Mouse (Mus musculus): ENCODE results near the gene Osbpl3. TPM values are rescaled to one million over a fixed set of nuclear protein-coding genes. Genes with fewer than 3 reads are reported as not detected.

The Osbpl3 gene
- polyA plus RNA-seq (2016; fragmentation: Nextera tagmentation; extraction: Ambion mirVana): 8.3 and 8.6 TPM in 2 replicates

GRCm38 (mm10) chr6:50455829-50456469 lies at the start of gene Osbpl3:
Gene Osbpl3, minus strand, starts transcription at chr6:50456201.
- Histone ChIP-seq H3K27me3 (no peaks in the 10 kb centered on the region), H3K9me3 (replicated peaks) (no peaks in the 10 kb centered on the region), H3K9ac (peak within 1 kb of the TSS; percentile 71), H3K4me3 (peak within 1 kb of the TSS; percentile 63), H3K4me2 (replicated peaks) (peak within 1 kb of the TSS; percentile 96), H3K27ac (peak within 1 kb of the TSS; percentile 66), H3K36me3 (no peaks in the 10 kb centered on the region), H3K4me1 (peaks cover 18% of the 10 kb centered on the region)
- peak; percentile 92 for ATAC-seq (ENCODE audit: low FRiP score)
- under 1% methylated on average over 45 of the region's 45 CpGs for WGBS

- no peak overlapping the region for H3K27ac ChIP-seq
- H3K27me3 ChIP-seq: no peaks in the 10 kb centered on the region
- H3K4me1 ChIP-seq: no peaks in the 10 kb centered on the region
- no peaks in the 10 kb centered on the region for H3K36me3 ChIP-seq
- no peak overlapping the region for H3K9ac ChIP-seq
- H3K4me2 ChIP-seq (replicated peaks): no peak overlapping the region
- no peak for ATAC-seq (ENCODE audit: low FRiP score)
- WGBS: 91% methylated on average over 5 of the region's 5 CpGs
- no peaks in the 10 kb centered on the region for H3K9me3 ChIP-seq (replicated peaks)
- no peak overlapping the region for H3K4me3 ChIP-seq
Measured at GRCm38 (mm10) chr6:50505531-50505930, 49.5 kb upstream of the Osbpl3 start.

DNA sequence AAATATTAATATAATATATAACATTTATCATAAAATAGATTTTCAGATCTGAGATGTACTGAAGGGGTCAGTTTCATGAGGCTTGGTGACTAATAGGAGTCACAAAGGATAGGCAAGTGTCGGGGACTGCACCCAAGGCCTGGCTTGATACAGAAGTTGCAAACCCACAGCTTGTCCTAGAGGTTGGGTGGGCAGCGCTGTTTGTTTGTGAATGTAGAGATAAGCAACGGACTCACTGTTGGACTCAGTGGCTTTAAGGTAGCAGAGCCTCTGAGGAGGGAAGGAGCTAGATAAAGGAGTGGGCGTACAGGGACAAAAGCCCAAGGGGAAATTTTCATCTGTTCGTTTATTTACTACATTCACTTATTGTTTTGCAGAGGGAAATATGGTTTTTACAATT lies 48.7 kb upstream of the Osbpl3 start:
- Histone ChIP-seq H3K4me2 (replicated peaks) (no peak overlapping the region), H3K36me3 (no peaks in the 10 kb centered on the region), H3K27ac (no peak overlapping the region), H3K9ac (no peak overlapping the region), H3K27me3 (no peaks in the 10 kb centered on the region), H3K9me3 (replicated peaks) (no peaks in the 10 kb centered on the region), H3K4me1 (no peaks in the 10 kb centered on the region), H3K4me3 (no peak overlapping the region)
- no peak for ATAC-seq (ENCODE audit: low FRiP score)
- 85% methylated on average over 5 of the region's 5 CpGs for WGBS

- Histone ChIP-seq H3K4me2 (replicated peaks) (no peak overlapping the region), H3K4me3 (no peak overlapping the region), H3K27me3 (no peaks in the 10 kb centered on the region), H3K9me3 (replicated peaks) (no peaks in the 10 kb centered on the region), H3K9ac (no peak overlapping the region), H3K4me1 (no peaks in the 10 kb centered on the region), H3K27ac (no peak overlapping the region), H3K36me3 (no peaks in the 10 kb centered on the region)
- 62% methylated on average over 8 of the region's 8 CpGs for WGBS
- no peak for ATAC-seq (ENCODE audit: low FRiP score)
Measured at GRCm38 (mm10) chr6:50503779-50504178, 47.8 kb upstream of the Osbpl3 start.

GRCm38 (mm10) chr6:50503031-50503430 lies 47.0 kb upstream of the Osbpl3 start:
- no peak overlapping the region for H3K4me2 ChIP-seq (replicated peaks)
- ATAC-seq (ENCODE audit: low FRiP score): no peak
- WGBS: 80% methylated on average over 4 of the region's 4 CpGs

DNA sequence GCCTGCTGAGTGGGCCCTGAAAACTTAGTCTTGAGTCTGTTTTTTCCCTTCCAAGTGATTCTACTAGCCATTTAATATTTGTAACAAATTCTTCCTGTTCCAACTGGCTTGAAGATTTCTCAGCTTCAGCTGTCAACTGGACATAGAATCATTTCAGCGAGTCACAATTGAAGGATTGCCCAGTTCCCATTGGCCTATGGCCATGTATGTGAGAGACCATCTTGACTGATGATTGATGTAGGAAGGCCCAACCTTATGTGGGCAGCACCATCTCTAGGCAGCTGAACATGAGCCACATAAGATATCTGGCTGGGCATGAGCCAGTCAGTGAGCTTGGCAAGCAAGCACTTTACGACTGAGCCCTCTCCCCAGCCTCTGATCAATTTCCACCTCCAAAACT lies 42.3 kb upstream of the Osbpl3 start:
- Histone ChIP-seq H3K4me3 (no peak overlapping the region), H3K4me1 (no peaks in the 10 kb centered on the region), H3K9ac (no peak overlapping the region), H3K27me3 (no peaks in the 10 kb centered on the region), H3K9me3 (replicated peaks) (no peaks in the 10 kb centered on the region), H3K4me2 (replicated peaks) (no peak overlapping the region), H3K27ac (no peak overlapping the region), H3K36me3 (no peaks in the 10 kb centered on the region)
- 98% methylated on average over 2 of the region's 2 CpGs for WGBS
- no peak for ATAC-seq (ENCODE audit: low FRiP score)

More at GRCm38 (mm10) chr6:50503031-50503430, 47.0 kb upstream of the Osbpl3 start:
- no peak overlapping the region for H3K4me3 ChIP-seq
- no peaks in the 10 kb centered on the region for H3K4me1 ChIP-seq
- no peaks in the 10 kb centered on the region for H3K27me3 ChIP-seq
- H3K27ac ChIP-seq: no peak overlapping the region
- no peaks in the 10 kb centered on the region for H3K9me3 ChIP-seq (replicated peaks)
- no peaks in the 10 kb centered on the region for H3K36me3 ChIP-seq
- no peak overlapping the region for H3K9ac ChIP-seq

GRCm38 (mm10) chr6:50490519-50490918 lies 34.5 kb upstream of the Osbpl3 start:
- Histone ChIP-seq H3K36me3 (no peaks in the 10 kb centered on the region), H3K27me3 (no peaks in the 10 kb centered on the region), H3K9ac (no peak overlapping the region), H3K27ac (no peak overlapping the region), H3K4me2 (replicated peaks) (no peak overlapping the region), H3K4me3 (no peak overlapping the region), H3K4me1 (no peaks in the 10 kb centered on the region), H3K9me3 (replicated peaks) (no peaks in the 10 kb centered on the region)
- no peak for ATAC-seq (ENCODE audit: low FRiP score)
- 88% methylated on average over 2 of the region's 2 CpGs for WGBS

- WGBS: 65% methylated on average over 9 of the region's 9 CpGs
- H3K27ac ChIP-seq: no peak overlapping the region
- ATAC-seq (ENCODE audit: low FRiP score): no peak
- no peak overlapping the region for H3K9ac ChIP-seq
- no peaks in the 10 kb centered on the region for H3K9me3 ChIP-seq (replicated peaks)
- H3K4me1 ChIP-seq: no peaks in the 10 kb centered on the region
- H3K36me3 ChIP-seq: no peaks in the 10 kb centered on the region
- H3K4me2 ChIP-seq (replicated peaks): no peak overlapping the region
- no peak overlapping the region for H3K4me3 ChIP-seq
- H3K27me3 ChIP-seq: no peaks in the 10 kb centered on the region
Measured at GRCm38 (mm10) chr6:50489380-50489779, 33.4 kb upstream of the Osbpl3 start.

- 95% methylated on average over 11 of the region's 11 CpGs for WGBS
- Histone ChIP-seq H3K36me3 (no peaks in the 10 kb centered on the region), H3K4me1 (no peaks in the 10 kb centered on the region), H3K9ac (no peak overlapping the region), H3K27me3 (no peaks in the 10 kb centered on the region), H3K4me2 (replicated peaks) (no peak overlapping the region), H3K27ac (no peak overlapping the region), H3K4me3 (no peak overlapping the region), H3K9me3 (replicated peaks) (no peaks in the 10 kb centered on the region)
- no peak for ATAC-seq (ENCODE audit: low FRiP score)
Measured at GRCm38 (mm10) chr6:50486035-50486902, 30.3 kb upstream of the Osbpl3 start.

DNA sequence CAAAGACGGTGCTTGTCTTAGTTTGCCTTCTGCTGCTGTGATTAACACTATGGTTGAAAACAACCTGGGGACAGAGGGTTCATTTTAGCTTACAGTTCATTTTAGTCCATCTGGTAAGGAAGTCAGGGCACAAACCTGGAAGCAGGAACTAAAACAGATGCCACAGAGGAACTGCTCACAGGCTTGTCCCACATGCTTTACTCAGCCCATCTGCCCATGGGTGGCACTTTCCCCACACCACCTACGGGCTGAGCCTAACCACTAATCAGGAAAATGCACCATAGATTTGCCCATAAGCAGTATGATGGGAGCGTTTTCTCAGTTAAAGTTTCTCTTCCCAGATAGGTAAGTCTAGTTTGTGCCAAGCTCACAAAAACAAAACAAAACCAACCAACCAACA lies 27.4 kb upstream of the Osbpl3 start:
- H3K36me3 ChIP-seq: no peaks in the 10 kb centered on the region
- no peak overlapping the region for H3K4me2 ChIP-seq (replicated peaks)
- no peaks in the 10 kb centered on the region for H3K9me3 ChIP-seq (replicated peaks)
- no peaks in the 10 kb centered on the region for H3K4me1 ChIP-seq
- 83% methylated on average over 3 of the region's 3 CpGs for WGBS
- H3K4me3 ChIP-seq: no peak overlapping the region
- no peaks in the 10 kb centered on the region for H3K27me3 ChIP-seq
- H3K9ac ChIP-seq: no peak overlapping the region
- no peak overlapping the region for H3K27ac ChIP-seq
- ATAC-seq (ENCODE audit: low FRiP score): no peak

GRCm38 (mm10) chr6:50481460-50481859 lies 25.5 kb upstream of the Osbpl3 start:
- H3K4me2 ChIP-seq (replicated peaks): no peak overlapping the region
- WGBS: 84% methylated on average over 5 of the region's 5 CpGs
- H3K27ac ChIP-seq: no peak overlapping the region
- H3K27me3 ChIP-seq: no peaks in the 10 kb centered on the region
- no peak for ATAC-seq (ENCODE audit: low FRiP score)
- H3K4me3 ChIP-seq: no peak overlapping the region
- no peaks in the 10 kb centered on the region for H3K36me3 ChIP-seq
- no peaks in the 10 kb centered on the region for H3K4me1 ChIP-seq
- H3K9ac ChIP-seq: no peak overlapping the region
- H3K9me3 ChIP-seq (replicated peaks): no peaks in the 10 kb centered on the region

GRCm38 (mm10) chr6:50466451-50466850 lies 10.4 kb upstream of the Osbpl3 start:
- Histone ChIP-seq H3K4me2 (replicated peaks) (no peak overlapping the region), H3K9ac (no peak overlapping the region), H3K4me3 (no peak overlapping the region), H3K9me3 (replicated peaks) (no peaks in the 10 kb centered on the region), H3K4me1 (no peaks in the 10 kb centered on the region), H3K27ac (no peak overlapping the region), H3K27me3 (no peaks in the 10 kb centered on the region), H3K36me3 (no peaks in the 10 kb centered on the region)
- ATAC-seq (ENCODE audit: low FRiP score): no peak
- 82% methylated on average over 3 of the region's 3 CpGs for WGBS
